Mouse (Mus musculus): ENCODE measurements around the gene Alox12b. TPM values are rescaled to one million over a fixed set of nuclear protein-coding genes. Genes with fewer than 3 reads are reported as not detected.

Gene Alox12b
- polyA plus RNA-seq, 1 experiment from 2014 or later, result not detected

DNA sequence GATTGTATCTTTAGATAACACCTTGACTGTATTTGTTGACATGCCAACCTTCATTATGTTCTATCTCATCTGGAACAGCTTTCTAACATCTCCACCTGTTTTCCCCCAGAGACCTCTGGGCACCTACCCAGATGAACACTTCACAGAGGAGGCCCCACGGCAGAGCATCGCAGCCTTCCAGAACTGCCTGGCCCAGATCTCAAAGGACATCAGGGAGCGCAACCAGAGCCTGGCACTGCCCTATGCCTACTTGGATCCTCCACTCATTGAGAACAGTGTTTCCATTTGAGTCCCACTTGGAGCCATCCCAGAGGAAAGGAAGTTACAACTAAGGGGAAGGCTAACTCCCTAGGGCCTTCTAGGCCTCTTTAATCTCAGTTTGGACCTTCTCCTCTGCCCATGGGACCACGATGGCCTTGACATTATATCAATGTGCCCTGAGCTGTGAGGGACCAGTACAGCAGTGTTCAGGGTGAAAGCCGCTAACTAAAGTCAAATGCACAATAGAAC lies 8.3 kb upstream of the Alox12b start:
- no peaks in the 10 kb centered on the region for H3K36me3 ChIP-seq (ENCODE audit: control insufficient read depth, insufficient read depth, low read length)
- no peak overlapping the region for H3K4me2 ChIP-seq (replicated peaks; ENCODE audit: low read depth, low read length)
- WGBS, result 85% methylated on average over 5 of the region's 5 CpGs
- H3K9me3 ChIP-seq (ENCODE audit: control insufficient read depth, low read depth, low read length), result no peaks in the 10 kb centered on the region
- H3K27ac ChIP-seq (ENCODE audit: low read length), result no peak overlapping the region
- no peak overlapping the region for H3K4me3 ChIP-seq (ENCODE audit: low read depth, low read length)
- H3K27me3 ChIP-seq (ENCODE audit: control insufficient read depth, insufficient read depth, low read length), result no peaks in the 10 kb centered on the region
- no peaks in the 10 kb centered on the region for H3K4me1 ChIP-seq (ENCODE audit: control insufficient read depth, insufficient read depth, low read length)
- ATAC-seq (ENCODE audit: insufficient number of reproducible peaks, insufficient read depth, low FRiP score, low read depth), result no peak
- no peak overlapping the region for H3K9ac ChIP-seq (replicated peaks; ENCODE audit: low read depth, low read length)

DNA sequence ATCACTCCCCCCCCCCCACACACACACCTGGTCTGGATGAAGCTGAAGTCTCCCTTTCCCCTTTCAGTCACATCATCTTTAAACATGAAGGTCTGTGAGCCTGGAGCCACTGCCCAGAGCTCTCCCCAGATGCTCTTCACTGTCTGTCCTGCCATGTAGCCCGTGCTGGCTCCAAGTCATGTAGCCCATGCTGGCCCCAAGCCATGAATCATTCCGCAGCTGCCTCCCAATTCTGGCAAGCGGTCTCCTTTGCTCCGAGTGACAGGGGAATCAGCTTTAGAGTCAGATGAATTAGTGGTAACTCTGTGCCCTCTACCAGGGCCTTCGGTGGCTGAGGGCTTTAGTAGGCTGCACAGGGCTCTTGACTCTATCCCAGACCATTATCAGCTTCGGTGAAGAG lies 7.1 kb upstream of the Alox12b start:
- Histone ChIP-seq H3K36me3 (ENCODE audit: control insufficient read depth, insufficient read depth, low read length) (no peaks in the 10 kb centered on the region), H3K27me3 (ENCODE audit: control insufficient read depth, insufficient read depth, low read length) (no peaks in the 10 kb centered on the region), H3K4me1 (ENCODE audit: control insufficient read depth, insufficient read depth, low read length) (no peaks in the 10 kb centered on the region), H3K4me2 (replicated peaks; ENCODE audit: low read depth, low read length) (no peak overlapping the region), H3K9ac (replicated peaks; ENCODE audit: low read depth, low read length) (no peak overlapping the region), H3K27ac (ENCODE audit: low read length) (no peak overlapping the region), H3K4me3 (ENCODE audit: low read depth, low read length) (no peak overlapping the region), H3K9me3 (ENCODE audit: control insufficient read depth, low read depth, low read length) (no peaks in the 10 kb centered on the region)
- WGBS, result 67% methylated on average over 6 of the region's 6 CpGs
- no peak for ATAC-seq (ENCODE audit: insufficient number of reproducible peaks, insufficient read depth, low FRiP score, low read depth)

DNA sequence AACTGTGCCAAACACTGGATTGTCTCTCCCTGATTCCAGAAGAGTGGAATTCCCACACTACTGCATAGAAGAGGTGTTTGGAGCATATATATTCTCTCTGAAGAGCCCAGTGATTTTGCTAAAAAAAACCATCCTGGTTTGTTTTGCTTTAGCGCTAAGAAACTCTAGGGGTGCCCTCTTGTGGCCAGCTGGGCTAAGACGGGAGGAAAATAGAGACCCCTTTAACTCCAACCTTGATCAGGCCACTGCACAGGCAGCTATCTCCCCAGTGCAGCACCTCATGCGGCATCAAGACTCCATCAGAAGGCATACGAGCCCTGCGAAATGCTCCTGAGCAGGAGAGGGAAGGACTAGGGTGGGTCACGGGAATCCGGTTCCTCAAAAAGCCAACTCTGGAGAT lies 6.3 kb upstream of the Alox12b start:
- Histone ChIP-seq H3K4me3 (ENCODE audit: low read depth, low read length) (peak overlapping the region; percentile 17), H3K27ac (ENCODE audit: low read length) (no peak overlapping the region), H3K9me3 (ENCODE audit: control insufficient read depth, low read depth, low read length) (no peaks in the 10 kb centered on the region), H3K4me2 (replicated peaks; ENCODE audit: low read depth, low read length) (peak overlapping the region; percentile 40), H3K27me3 (ENCODE audit: control insufficient read depth, insufficient read depth, low read length) (no peaks in the 10 kb centered on the region), H3K4me1 (ENCODE audit: control insufficient read depth, insufficient read depth, low read length) (no peaks in the 10 kb centered on the region), H3K36me3 (ENCODE audit: control insufficient read depth, insufficient read depth, low read length) (no peaks in the 10 kb centered on the region), H3K9ac (replicated peaks; ENCODE audit: low read depth, low read length) (no peak overlapping the region)
- 2% methylated on average over 7 of the region's 7 CpGs for WGBS
- ATAC-seq (ENCODE audit: insufficient number of reproducible peaks, insufficient read depth, low FRiP score, low read depth), result no peak

DNA sequence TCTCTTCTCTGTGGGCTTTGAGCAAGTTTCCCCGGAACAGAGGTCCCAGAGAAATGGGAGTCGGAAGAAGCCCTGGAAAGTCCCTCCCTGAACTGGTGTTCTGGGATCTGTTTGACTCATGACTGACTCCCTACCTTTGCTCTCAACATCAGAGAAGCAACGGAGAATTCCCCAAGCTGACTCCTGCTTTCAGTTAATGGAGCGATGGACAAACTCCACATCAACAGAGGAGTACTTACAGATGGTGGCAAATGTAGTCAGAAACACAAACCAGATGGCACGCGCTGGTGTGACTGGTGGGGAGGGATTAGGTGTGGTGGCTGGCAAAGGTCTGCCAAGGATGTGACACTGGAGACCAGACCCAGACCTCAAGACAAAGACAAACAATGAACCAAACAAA lies 5.8 kb upstream of the Alox12b start:
- 58% methylated on average over 6 of the region's 6 CpGs for WGBS
- Histone ChIP-seq H3K4me2 (replicated peaks; ENCODE audit: low read depth, low read length) (peak overlapping the region; percentile 40), H3K27me3 (ENCODE audit: control insufficient read depth, insufficient read depth, low read length) (no peaks in the 10 kb centered on the region), H3K27ac (ENCODE audit: low read length) (no peak overlapping the region), H3K9ac (replicated peaks; ENCODE audit: low read depth, low read length) (no peak overlapping the region), H3K36me3 (ENCODE audit: control insufficient read depth, insufficient read depth, low read length) (no peaks in the 10 kb centered on the region), H3K9me3 (ENCODE audit: control insufficient read depth, low read depth, low read length) (no peaks in the 10 kb centered on the region), H3K4me1 (ENCODE audit: control insufficient read depth, insufficient read depth, low read length) (no peaks in the 10 kb centered on the region), H3K4me3 (ENCODE audit: low read depth, low read length) (peak overlapping the region; percentile 17; the same call in 1 of the 2 replicates)
- ATAC-seq (ENCODE audit: insufficient number of reproducible peaks, insufficient read depth, low FRiP score, low read depth), result no peak

DNA sequence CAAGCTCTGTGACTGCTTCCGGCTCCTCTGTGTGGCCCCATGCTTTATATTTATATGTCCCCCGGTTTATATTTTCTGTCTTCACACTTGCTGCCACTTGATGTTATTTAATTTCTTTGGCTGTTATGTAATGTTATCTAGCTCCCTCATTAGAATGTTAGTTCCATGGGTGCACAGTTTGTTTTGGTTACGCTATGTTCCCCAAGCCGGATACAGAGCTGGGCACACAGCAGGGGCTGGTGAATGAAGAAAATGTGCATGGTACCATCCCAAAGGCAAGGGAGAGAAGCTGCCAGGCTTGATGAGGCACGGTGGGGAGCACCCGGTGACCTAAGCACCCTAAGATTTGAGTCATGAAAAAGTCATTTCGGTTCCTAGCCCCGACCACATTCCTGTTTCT lies 3.0 kb upstream of the Alox12b start:
- Histone ChIP-seq H3K9me3 (ENCODE audit: control insufficient read depth, low read depth, low read length) (no peaks in the 10 kb centered on the region), H3K36me3 (ENCODE audit: control insufficient read depth, insufficient read depth, low read length) (no peaks in the 10 kb centered on the region), H3K4me2 (replicated peaks; ENCODE audit: low read depth, low read length) (no peak overlapping the region), H3K4me1 (ENCODE audit: control insufficient read depth, insufficient read depth, low read length) (0 out of 2 replicates have a peak, but pooled peaks cover 7% of the 10 kb centered on the region), H3K27me3 (ENCODE audit: control insufficient read depth, insufficient read depth, low read length) (0 out of 2 replicates have a peak, but pooled peaks cover 8% of the 10 kb centered on the region), H3K27ac (ENCODE audit: low read length) (no peak overlapping the region), H3K9ac (replicated peaks; ENCODE audit: low read depth, low read length) (no peak overlapping the region), H3K4me3 (ENCODE audit: low read depth, low read length) (no peak overlapping the region)
- WGBS, result 83% methylated on average over 8 of the region's 8 CpGs
- no peak for ATAC-seq (ENCODE audit: insufficient number of reproducible peaks, insufficient read depth, low FRiP score, low read depth)

DNA sequence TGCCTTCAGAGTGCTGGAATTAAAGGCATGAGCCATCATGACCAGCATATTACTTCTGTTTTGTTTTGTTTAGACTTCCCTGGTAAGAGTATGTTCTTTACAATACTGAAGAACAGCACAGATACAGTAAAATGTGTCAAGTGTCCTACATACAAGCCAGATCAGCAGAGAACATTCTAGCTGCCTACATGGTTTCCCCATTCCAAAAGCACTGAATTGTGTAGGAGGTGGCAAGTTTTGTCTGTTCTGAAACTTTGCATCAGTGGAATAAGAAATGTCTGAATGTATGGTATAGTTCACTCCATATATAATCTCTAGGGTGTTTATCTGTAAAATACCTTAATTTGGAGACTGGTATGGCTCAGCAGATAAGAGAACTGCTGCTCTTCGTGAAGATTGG lies 1.4 kb upstream of the Alox12b start:
- H3K4me2 ChIP-seq (replicated peaks; ENCODE audit: low read depth, low read length), result no peak overlapping the region
- H3K4me3 ChIP-seq (ENCODE audit: low read depth, low read length), result no peak overlapping the region
- no peaks in the 10 kb centered on the region for H3K36me3 ChIP-seq (ENCODE audit: control insufficient read depth, insufficient read depth, low read length)
- ATAC-seq (ENCODE audit: insufficient number of reproducible peaks, insufficient read depth, low FRiP score, low read depth), result no peak
- 0 out of 2 replicates have a peak, but pooled peaks cover 8% of the 10 kb centered on the region for H3K27me3 ChIP-seq (ENCODE audit: control insufficient read depth, insufficient read depth, low read length)
- WGBS, result 50% methylated on average over 1 of the region's 1 CpGs
- H3K4me1 ChIP-seq (ENCODE audit: control insufficient read depth, insufficient read depth, low read length), result 0 out of 2 replicates have a peak, but pooled peaks cover 7% of the 10 kb centered on the region
- no peak overlapping the region for H3K9ac ChIP-seq (replicated peaks; ENCODE audit: low read depth, low read length)
- no peak overlapping the region for H3K27ac ChIP-seq (ENCODE audit: low read length)
- H3K9me3 ChIP-seq (ENCODE audit: control insufficient read depth, low read depth, low read length), result no peaks in the 10 kb centered on the region

DNA sequence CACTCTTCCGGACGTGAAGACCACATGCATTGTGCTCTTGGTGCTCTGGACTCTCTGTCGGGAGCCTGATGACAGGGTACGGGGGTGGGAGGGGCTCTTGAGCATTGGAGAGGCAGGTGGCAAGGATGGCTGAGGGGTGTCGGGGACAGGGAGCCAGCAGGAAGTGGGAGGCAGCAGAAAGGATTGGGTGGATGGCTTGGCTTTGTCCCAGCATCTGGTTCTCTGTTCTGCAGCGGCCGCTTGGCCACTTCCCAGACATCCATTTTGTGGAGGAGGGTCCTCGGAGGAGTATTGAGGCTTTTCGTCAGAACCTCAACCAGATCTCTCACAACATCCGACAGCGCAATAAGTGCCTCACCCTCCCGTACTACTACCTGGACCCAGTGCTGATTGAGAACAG lies 12.5 kb downstream of the Alox12b start:
- WGBS, result 74% methylated on average over 12 of the region's 12 CpGs

DNA sequence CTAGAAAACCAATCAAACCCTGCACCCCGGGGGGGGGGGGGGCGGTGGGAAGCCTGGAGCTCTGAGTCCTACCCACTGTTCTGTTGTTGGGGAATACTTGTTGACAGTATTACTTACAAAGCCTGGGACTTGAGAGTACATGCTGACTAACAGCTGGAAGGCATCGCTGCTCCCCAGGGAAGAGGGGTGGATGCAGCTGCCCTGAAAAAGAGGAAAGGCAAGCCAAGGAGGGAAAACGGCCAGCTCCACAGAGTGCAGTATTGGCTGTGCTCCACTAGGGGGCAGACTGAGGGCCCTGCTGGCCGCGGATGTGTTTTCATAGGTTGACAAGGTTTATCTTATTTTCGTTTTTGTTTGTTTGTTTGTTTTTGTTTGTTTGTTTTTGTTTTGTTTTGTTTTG lies 14.8 kb downstream of the Alox12b start:
- ATAC-seq (ENCODE audit: insufficient number of reproducible peaks, insufficient read depth, low FRiP score, low read depth), result no peak
- Histone ChIP-seq H3K9ac (replicated peaks; ENCODE audit: low read depth, low read length) (no peak overlapping the region), H3K27me3 (ENCODE audit: control insufficient read depth, insufficient read depth, low read length) (no peaks in the 10 kb centered on the region), H3K27ac (ENCODE audit: low read length) (no peak overlapping the region), H3K4me3 (ENCODE audit: low read depth, low read length) (no peak overlapping the region), H3K4me2 (replicated peaks; ENCODE audit: low read depth, low read length) (no peak overlapping the region), H3K36me3 (ENCODE audit: control insufficient read depth, insufficient read depth, low read length) (no peaks in the 10 kb centered on the region), H3K4me1 (ENCODE audit: control insufficient read depth, insufficient read depth, low read length) (no peaks in the 10 kb centered on the region), H3K9me3 (ENCODE audit: control insufficient read depth, low read depth, low read length) (no peaks in the 10 kb centered on the region)
- 33% methylated on average over 7 of the region's 7 CpGs for WGBS

More for the DNA sequence above, 12.5 kb downstream of the Alox12b start:
- Histone ChIP-seq H3K4me2 (replicated peaks; ENCODE audit: low read depth, low read length) (no peak overlapping the region), H3K9ac (replicated peaks; ENCODE audit: low read depth, low read length) (no peak overlapping the region), H3K27ac (ENCODE audit: low read length) (no peak overlapping the region), H3K9me3 (ENCODE audit: control insufficient read depth, low read depth, low read length) (no peaks in the 10 kb centered on the region), H3K36me3 (ENCODE audit: control insufficient read depth, insufficient read depth, low read length) (no peaks in the 10 kb centered on the region), H3K27me3 (ENCODE audit: control insufficient read depth, insufficient read depth, low read length) (no peaks in the 10 kb centered on the region), H3K4me1 (ENCODE audit: control insufficient read depth, insufficient read depth, low read length) (no peaks in the 10 kb centered on the region), H3K4me3 (ENCODE audit: low read depth, low read length) (no peak overlapping the region)
- ATAC-seq (ENCODE audit: insufficient number of reproducible peaks, insufficient read depth, low FRiP score, low read depth), result no peak

DNA sequence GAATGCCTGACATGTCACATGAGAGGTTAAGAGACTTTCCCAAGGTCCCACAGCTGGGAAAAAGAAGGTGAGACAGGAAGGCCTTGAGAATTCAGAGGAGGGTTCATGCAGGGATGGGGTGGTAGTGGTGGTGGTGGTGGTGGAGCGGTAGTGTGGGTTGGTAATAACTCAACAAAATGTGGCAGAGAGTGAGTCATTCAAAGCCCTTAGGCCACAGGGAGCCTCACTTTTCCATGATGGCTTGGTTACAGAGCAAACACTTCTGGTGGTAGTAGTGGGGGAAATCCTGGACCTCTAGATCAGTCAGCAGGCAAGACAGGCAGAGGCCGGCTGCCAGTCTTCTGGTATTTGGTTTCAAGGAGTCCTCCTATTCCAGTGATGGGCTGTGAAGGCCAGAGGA lies 15.8 kb downstream of the Alox12b start:
- H3K4me1 ChIP-seq (ENCODE audit: control insufficient read depth, insufficient read depth, low read length), result no peaks in the 10 kb centered on the region
- no peak overlapping the region for H3K4me3 ChIP-seq (ENCODE audit: low read depth, low read length)
- H3K27ac ChIP-seq (ENCODE audit: low read length), result no peak overlapping the region
- no peak for ATAC-seq (ENCODE audit: insufficient number of reproducible peaks, insufficient read depth, low FRiP score, low read depth)
- no peaks in the 10 kb centered on the region for H3K27me3 ChIP-seq (ENCODE audit: control insufficient read depth, insufficient read depth, low read length)
- 85% methylated on average over 2 of the region's 2 CpGs for WGBS
- no peaks in the 10 kb centered on the region for H3K9me3 ChIP-seq (ENCODE audit: control insufficient read depth, low read depth, low read length)
- no peak overlapping the region for H3K4me2 ChIP-seq (replicated peaks; ENCODE audit: low read depth, low read length)
- no peak overlapping the region for H3K9ac ChIP-seq (replicated peaks; ENCODE audit: low read depth, low read length)
- H3K36me3 ChIP-seq (ENCODE audit: control insufficient read depth, insufficient read depth, low read length), result no peaks in the 10 kb centered on the region

All from stomach, embryonic 14.5 days (tissue).